Mouse (Mus musculus) natural killer cell, adult 2 months (primary cell): ENCODE data around the gene Rap2a.
A peak's percentile ranks its signal among the peaks of the same experiment; 100 is the strongest.

Experiments used
- DNase-seq, 2 experiments: peaks; one replicate each; pipeline ENCODE4 v3.0.0; 2022; ENCODE audit warnings: low spot score in 2 of 2

The Rap2a gene

GRCm38 (mm10) chr14:120477982-120478568 is at the start of gene Rap2a:
TSS of gene Rap2a (plus strand) at chr14:120478444.
- peak; percentile 94 to 96 for DNase-seq

GRCm38 (mm10) chr14:120428497-120428896 is 49.7 kb upstream of the Rap2a start:
- DNase-seq, result no peak

- DNase-seq, result no peak
Observed at GRCm38 (mm10) chr14:120432773-120433172, 45.5 kb upstream of the Rap2a start.

GRCm38 (mm10) chr14:120433931-120434398 is 44.3 kb upstream of the Rap2a start:
- DNase-seq, result no peak

- no peak for DNase-seq
Observed at GRCm38 (mm10) chr14:120434831-120435230, 43.4 kb upstream of the Rap2a start.

- DNase-seq, result no peak
Observed at GRCm38 (mm10) chr14:120440716-120441115, 37.5 kb upstream of the Rap2a start.

GRCm38 (mm10) chr14:120441256-120441655 is 37.0 kb upstream of the Rap2a start:
- DNase-seq, result no peak

- no peak for DNase-seq
Observed at GRCm38 (mm10) chr14:120441836-120442235, 36.4 kb upstream of the Rap2a start.

GRCm38 (mm10) chr14:120454221-120454620 is 24.0 kb upstream of the Rap2a start:
- DNase-seq, result no peak

GRCm38 (mm10) chr14:120463938-120464727 is 14.1 kb upstream of the Rap2a start:
- no peak for DNase-seq

GRCm38 (mm10) chr14:120466816-120467215 is 11.4 kb upstream of the Rap2a start:
- no peak for DNase-seq

GRCm38 (mm10) chr14:120469126-120469790 is 9.0 kb upstream of the Rap2a start:
- peak; percentile 3 to 25 for DNase-seq

- DNase-seq, result no peak
Observed at GRCm38 (mm10) chr14:120476186-120476697, 2.0 kb upstream of the Rap2a start.

- DNase-seq, result peak; percentile 97
Observed at GRCm38 (mm10) chr14:120477288-120477981, 809 bp upstream of the Rap2a start.

- peak; percentile 12 to 16 for DNase-seq
Observed at GRCm38 (mm10) chr14:120478641-120479341, 547 bp downstream of the Rap2a start.

- DNase-seq, result no peak
Observed at GRCm38 (mm10) chr14:120480341-120480900, 2.2 kb downstream of the Rap2a start.

- DNase-seq, result no peak
Observed at GRCm38 (mm10) chr14:120480927-120481326, 2.7 kb downstream of the Rap2a start.

GRCm38 (mm10) chr14:120484561-120484960 is 6.3 kb downstream of the Rap2a start:
- no peak for DNase-seq

GRCm38 (mm10) chr14:120496284-120496683 is 18.0 kb downstream of the Rap2a start:
- DNase-seq, result no peak

- DNase-seq, result no peak
Observed at GRCm38 (mm10) chr14:120496827-120497226, 18.6 kb downstream of the Rap2a start.

GRCm38 (mm10) chr14:120499096-120499495 is 20.9 kb downstream of the Rap2a start:
- DNase-seq, result no peak
